Mouse (Mus musculus) E14TG2a.4 (cell line): ENCODE data around the gene Thap3.
A peak's percentile ranks its signal among the peaks of the same experiment; 100 is the strongest.

ENCODE experiments used
- H3K27me3 ChIP-seq: 2 replicates; pipeline ENCODE4 v1.6.1; 2014; ENCODE audit warnings: low read length, control low read depth; ENCODE audit not compliant: insufficient read depth
- H3K36me3 ChIP-seq: 2 replicates; pipeline ENCODE4 v1.6.1; 2014; ENCODE audit warnings: low read length, control low read depth; ENCODE audit not compliant: insufficient read depth
- H3K4me1 ChIP-seq: replicated peaks from 2 replicates; pipeline ENCODE4 v1.6.1; 2014; ENCODE audit warnings: low read depth, low read length, control low read depth
- H3K4me3 ChIP-seq: replicated peaks from 2 replicates; pipeline ENCODE4 v1.5.1; 2014; ENCODE audit warnings: mild to moderate bottlenecking, low read length
- H3K9me3 ChIP-seq: 2 replicates; pipeline ENCODE4 v1.6.1; 2014; ENCODE audit warnings: low read length, control low read depth
- CTCF ChIP-seq: conservative IDR thresholded peaks from 2 replicates; pipeline ENCODE4 v1.5.1; 2014; ENCODE audit warnings: low read length
- NANOG ChIP-seq: IDR thresholded peaks from 2 replicates; pipeline ENCODE4 v1.6.1; 2014; ENCODE audit warnings: borderline replicate concordance, low read length, mixed read lengths
- POU5F1 ChIP-seq: IDR thresholded peaks from 2 replicates; pipeline ENCODE4 v1.6.1; 2014; ENCODE audit warnings: low read length, borderline replicate concordance

The Thap3 gene

DNA sequence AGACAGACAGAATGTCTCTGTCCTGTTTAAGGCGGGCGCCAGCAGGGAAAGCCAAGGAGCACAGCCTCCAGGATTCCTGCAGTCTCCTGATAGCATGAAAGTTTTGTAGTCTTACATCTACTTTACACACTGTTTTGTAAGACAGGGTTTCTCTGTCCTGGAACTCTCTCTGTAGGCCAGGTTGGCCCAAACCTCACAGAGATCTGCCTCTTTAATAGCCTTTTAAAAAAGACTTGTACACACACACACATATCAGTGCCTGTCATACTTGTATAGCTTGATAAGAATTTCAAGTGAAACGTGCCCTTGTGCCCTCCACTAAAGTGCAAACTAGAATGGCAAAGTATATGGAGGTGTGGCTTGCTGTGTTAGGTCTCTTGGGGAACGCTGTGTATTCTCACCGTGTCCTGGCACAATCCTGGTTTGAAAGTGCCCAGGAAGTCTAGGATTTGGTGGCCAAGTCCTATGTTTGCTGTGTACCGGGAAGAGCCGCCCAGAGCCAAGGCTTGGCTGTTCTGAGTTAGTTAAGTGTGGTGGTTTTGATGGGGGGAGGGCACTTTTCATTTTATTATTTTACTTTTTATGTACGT lies 22.5 kb upstream of the Thap3 start:
- Histone ChIP-seq H3K9me3 (no peaks in the 10 kb centered on the region), H3K36me3 (peaks cover 62% of the 10 kb centered on the region), H3K27me3 (peaks cover 20% of the 10 kb centered on the region), H3K4me3 (peak overlapping the region; percentile 96), H3K4me1 (peaks cover 84% of the 10 kb centered on the region)
- TF ChIP-seq POU5F1 (no peak), NANOG (no peak), CTCF (no peak)

DNA sequence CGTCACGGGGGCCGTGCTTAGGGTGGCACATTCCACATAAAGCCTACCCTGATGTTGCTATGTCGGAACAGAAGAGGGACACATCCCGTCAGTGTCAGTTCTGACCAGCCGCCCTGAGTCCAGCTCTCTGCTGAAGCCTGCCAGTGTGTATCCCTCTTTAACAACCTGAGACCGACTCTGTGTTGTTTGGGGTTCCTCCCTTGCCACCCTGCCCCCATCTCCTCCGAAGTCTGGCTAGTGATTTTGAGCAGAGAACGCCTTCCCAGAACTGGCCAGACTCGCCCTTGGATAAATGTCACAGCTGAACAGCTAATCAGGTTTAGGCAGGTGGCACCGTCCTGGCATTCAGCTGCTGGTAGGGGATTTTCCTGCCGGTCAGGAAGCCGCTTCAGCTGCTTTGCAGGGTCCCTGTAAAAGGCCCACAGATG lies 21.9 kb upstream of the Thap3 start:
- Histone ChIP-seq H3K4me3 (peak overlapping the region; percentile 96), H3K4me1 (peaks cover 87% of the 10 kb centered on the region), H3K27me3 (peaks cover 20% of the 10 kb centered on the region), H3K9me3 (no peaks in the 10 kb centered on the region), H3K36me3 (peaks cover 56% of the 10 kb centered on the region)
- TF ChIP-seq CTCF = no peak
- no peak for TF ChIP-seq POU5F1
- no peak for TF ChIP-seq NANOG

DNA sequence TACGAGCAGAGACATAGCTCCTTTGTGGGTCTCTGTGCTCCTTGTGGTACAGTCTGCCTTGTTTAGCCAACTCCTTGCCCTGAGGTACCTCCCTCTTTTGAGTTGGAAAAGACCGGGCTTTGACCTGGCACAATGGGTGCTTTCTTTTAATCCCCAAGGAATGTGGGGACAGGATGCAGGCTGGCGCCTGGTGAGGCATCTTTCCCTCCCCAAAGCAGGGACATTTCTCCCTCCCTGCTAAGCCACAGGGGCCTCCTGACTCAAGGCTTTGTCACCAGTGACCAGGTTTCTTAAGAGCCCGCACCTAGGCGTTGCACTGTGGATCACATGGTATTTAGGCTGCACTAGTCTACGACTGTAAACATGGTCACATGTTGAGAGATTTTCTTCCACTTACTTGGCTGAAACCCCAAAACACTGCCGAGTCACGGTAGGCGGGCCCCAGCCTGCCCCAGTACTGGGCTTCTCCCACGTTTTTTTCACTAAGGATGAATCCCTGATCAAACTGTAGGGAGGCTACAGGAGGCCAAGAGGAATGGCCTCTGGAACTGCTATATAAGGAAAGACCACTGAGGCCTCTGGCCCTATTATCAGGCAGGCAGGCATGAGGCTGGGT lies 21.4 kb upstream of the Thap3 start:
- Histone ChIP-seq H3K4me1 (peaks cover 87% of the 10 kb centered on the region), H3K27me3 (peaks cover 20% of the 10 kb centered on the region), H3K36me3 (peaks cover 51% of the 10 kb centered on the region), H3K9me3 (no peaks in the 10 kb centered on the region), H3K4me3 (peak overlapping the region; percentile 96)
- no peak for TF ChIP-seq NANOG
- TF ChIP-seq POU5F1 = no peak
- no peak for TF ChIP-seq CTCF

DNA sequence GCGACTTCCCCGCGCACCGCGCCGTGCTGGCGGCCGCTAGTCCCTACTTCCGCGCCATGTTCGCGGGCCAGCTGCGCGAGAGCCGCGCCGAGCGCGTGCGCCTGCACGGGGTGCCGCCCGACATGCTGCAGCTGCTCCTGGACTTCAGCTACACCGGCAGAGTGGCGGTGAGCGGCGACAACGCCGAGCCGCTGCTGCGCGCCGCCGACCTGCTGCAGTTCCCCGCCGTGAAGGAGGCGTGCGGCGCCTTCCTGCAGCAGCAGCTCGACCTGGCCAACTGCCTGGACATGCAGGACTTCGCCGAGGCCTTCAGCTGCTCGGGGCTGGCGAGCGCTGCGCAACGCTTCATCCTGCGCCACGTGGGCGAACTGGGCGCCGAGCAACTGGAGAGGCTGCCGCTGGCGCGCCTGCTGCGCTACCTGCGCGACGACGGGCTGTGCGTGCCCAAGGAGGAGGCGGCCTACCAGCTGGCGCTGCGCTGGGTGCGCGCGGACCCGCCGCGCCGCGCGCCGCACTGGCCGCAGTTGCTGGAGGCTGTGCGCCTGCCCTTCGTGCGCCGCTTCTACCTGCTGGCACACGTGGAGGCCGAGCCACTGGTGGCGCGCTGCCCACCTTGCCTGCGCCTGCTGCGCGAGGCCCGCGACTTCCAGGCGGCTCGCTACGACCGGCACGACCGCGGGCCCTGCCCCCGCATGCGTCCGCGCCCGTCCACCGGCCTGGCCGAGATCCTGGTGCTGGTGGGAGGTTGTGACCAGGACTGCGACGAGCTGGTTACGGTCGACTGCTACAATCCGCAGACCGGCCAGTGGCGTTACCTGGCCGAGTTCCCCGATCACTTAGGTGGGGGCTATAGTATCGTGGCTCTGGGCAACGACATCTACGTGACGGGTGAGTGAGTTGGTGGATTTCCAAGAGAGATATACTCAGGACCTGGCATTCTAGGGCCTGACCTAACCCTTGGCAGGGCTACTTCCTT lies 20.6 kb upstream of the Thap3 start:
- no peaks in the 10 kb centered on the region for H3K9me3 ChIP-seq
- TF ChIP-seq POU5F1 (no peak), CTCF (no peak), NANOG (no peak)
- peaks cover 43% of the 10 kb centered on the region for H3K36me3 ChIP-seq
- peak overlapping the region; percentile 96 for H3K4me3 ChIP-seq
- peaks cover 84% of the 10 kb centered on the region for H3K4me1 ChIP-seq
- H3K27me3 ChIP-seq = peaks cover 20% of the 10 kb centered on the region

DNA sequence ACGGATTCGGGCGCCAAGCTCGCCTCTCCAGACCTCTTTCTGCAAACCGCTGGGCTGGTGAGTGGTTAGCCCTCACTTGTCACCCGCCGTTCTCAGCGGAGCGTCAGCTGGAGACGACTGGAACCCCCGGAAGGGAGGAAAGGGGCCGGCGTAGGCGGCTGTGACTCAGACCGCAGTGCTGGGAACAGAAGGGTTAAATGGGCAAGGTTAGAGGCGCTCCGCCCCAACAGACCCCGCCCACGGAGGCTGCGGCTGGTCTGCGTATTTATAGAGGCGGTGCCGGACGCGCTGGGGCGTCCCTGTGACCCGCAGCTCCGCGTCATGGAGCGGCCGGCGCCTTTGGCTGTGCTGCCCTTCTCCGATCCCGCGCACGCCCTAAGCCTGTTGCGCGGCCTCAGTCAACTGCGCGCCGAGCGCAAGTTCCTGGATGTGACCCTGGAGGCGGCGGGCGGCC lies 19.9 kb upstream of the Thap3 start, which contains the start of gene Klhl21:
TSS of gene Klhl21 (plus strand) at position 182 of the 454 bp plus-strand sequence.
- H3K4me1 ChIP-seq = peaks cover 79% of the 10 kb centered on the region
- no peak for TF ChIP-seq NANOG
- TF ChIP-seq CTCF = no peak
- no peak for TF ChIP-seq POU5F1
- peaks cover 35% of the 10 kb centered on the region for H3K36me3 ChIP-seq
- peaks cover 20% of the 10 kb centered on the region for H3K27me3 ChIP-seq
- no peaks in the 10 kb centered on the region for H3K9me3 ChIP-seq
- H3K4me3 ChIP-seq = peak within 1 kb of the TSS; percentile 96

DNA sequence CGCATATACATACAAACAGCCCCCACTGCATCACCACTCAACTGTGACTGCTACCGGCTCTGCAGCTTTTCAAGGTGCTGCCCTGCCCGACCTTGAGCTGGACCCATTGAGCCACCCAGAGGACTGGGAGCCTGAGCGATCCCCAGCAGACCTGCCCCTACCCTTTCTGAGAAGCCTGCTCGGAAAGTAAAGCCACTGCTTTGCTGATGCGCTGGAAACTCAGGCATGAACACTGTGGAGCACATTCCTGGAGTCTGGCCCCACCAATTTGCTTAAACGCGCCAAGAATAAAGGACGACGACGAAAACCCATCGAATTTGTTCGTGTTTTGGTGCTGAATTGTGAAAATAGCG lies 19.3 kb upstream of the Thap3 start:
- H3K27me3 ChIP-seq = peaks cover 20% of the 10 kb centered on the region
- TF ChIP-seq NANOG (no peak), CTCF (no peak), POU5F1 (no peak)
- H3K4me1 ChIP-seq = peaks cover 74% of the 10 kb centered on the region
- peak overlapping the region; percentile 96 for H3K4me3 ChIP-seq
- H3K9me3 ChIP-seq = no peaks in the 10 kb centered on the region
- H3K36me3 ChIP-seq = peaks cover 30% of the 10 kb centered on the region

DNA sequence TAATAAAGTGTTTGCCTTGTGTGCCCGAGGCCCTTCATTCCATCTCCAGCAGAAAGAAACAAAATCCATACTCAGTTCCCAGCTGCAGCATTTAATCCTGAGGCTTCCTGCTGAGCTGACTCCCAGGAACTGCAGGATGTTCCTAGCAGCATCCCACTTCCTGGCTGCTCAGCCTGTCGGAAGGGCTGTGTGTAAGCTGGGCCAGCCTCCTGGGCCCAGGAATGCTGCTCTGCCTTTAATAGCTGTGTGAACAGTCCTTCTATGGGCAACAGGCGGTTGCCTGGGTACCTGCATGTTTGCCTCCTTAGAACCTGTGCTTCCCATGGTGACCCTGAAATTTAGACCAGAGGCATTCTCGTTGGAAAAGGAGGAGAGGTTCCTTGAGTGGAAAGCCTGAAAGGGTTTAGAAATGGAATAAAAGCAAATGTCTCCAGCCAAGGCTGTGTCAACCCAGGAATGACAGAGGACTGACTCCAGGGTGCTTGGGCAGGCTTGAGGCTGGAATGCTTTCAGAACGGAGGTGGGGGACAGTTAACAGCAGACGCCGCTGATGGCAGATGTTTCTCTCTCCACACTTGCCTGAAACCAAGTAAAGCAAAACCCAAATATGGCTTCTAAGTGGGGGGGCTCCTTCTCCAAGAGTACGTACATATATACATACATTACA lies 18.8 kb upstream of the Thap3 start:
- Histone ChIP-seq H3K36me3 (peaks cover 25% of the 10 kb centered on the region), H3K4me3 (peak overlapping the region; percentile 96), H3K9me3 (no peaks in the 10 kb centered on the region), H3K27me3 (peaks cover 20% of the 10 kb centered on the region), H3K4me1 (peaks cover 69% of the 10 kb centered on the region)
- TF ChIP-seq POU5F1 = no peak
- TF ChIP-seq CTCF = no peak
- no peak for TF ChIP-seq NANOG

DNA sequence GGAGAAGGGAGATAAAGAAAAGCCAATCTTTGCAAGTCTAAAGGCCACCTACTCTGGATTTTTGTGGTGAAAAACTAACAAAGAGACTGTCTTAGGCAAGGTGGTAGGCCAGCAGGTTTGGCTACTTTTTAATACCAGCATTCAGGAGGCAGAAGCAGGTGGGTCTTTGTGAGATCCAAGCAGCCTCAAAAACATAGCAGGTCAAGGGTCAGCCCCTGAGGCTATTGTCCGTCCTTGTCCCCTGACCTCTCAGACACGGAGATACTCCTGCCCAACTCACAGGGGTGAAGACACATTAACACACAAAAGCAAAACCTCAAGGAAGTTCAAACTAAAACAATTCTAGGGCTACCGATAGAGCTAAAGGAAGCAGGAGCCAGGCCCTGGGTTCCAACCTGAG lies 18.0 kb upstream of the Thap3 start:
- H3K27me3 ChIP-seq = peaks cover 20% of the 10 kb centered on the region
- H3K4me3 ChIP-seq = 0 out of 2 replicates have a peak overlapping the region, but pooled peaks have one; percentile 96
- H3K36me3 ChIP-seq = peaks cover 17% of the 10 kb centered on the region
- TF ChIP-seq CTCF (no peak), POU5F1 (no peak)
- H3K4me1 ChIP-seq = peaks cover 61% of the 10 kb centered on the region
- H3K9me3 ChIP-seq = no peaks in the 10 kb centered on the region
